Mouse (Mus musculus) intestine, embryonic 16.5 days (tissue): Measurements from ENCODE around the gene Zfhx3. TPM values are rescaled to one million over a fixed set of nuclear protein-coding genes. Genes with fewer than 3 reads are reported as not detected.

Experiments used
- ATAC-seq: fragments of 200-750 bp; cut with Nextera tagmentation; 2 replicates; pipeline ENCODE4 v1.8.0; 2017; ENCODE audit warnings: moderate TSS enrichment, moderate library complexity
- H3K27ac ChIP-seq: fragments of 300-500 bp; sonication (generic); 2 replicates; pipeline ENCODE4 v1.5.1; 2014; ENCODE audit warnings: mild to moderate bottlenecking, low read length
- H3K27me3 ChIP-seq: fragments of 300-500 bp; sonication (generic); replicated peaks from 2 replicates; pipeline ENCODE4 v1.6.1; 2014; ENCODE audit warnings: low read length, control low read depth, mixed read lengths; ENCODE audit not compliant: control insufficient read depth, insufficient read depth
- H3K36me3 ChIP-seq: fragments of 300-500 bp; sonication (generic); 2 replicates; pipeline ENCODE4 v1.6.1; 2014; ENCODE audit warnings: low read length, control low read depth; ENCODE audit not compliant: control insufficient read depth, insufficient read depth
- H3K4me1 ChIP-seq: fragments of 300-500 bp; sonication (generic); 2 replicates; pipeline ENCODE4 v1.6.1; 2014; ENCODE audit warnings: low read length, control low read depth, mixed read lengths; ENCODE audit not compliant: control insufficient read depth, insufficient read depth
- H3K4me2 ChIP-seq: fragments of 300-500 bp; sonication (generic); 2 replicates; pipeline ENCODE4 v1.6.1; 2014; ENCODE audit warnings: low read depth, low read length, control low read depth
- H3K4me3 ChIP-seq: fragments of 300-500 bp; sonication (generic); 2 replicates; pipeline ENCODE4 v1.5.1; 2014; ENCODE audit warnings: mild to moderate bottlenecking, low read length
- H3K9ac ChIP-seq: fragments of 300-500 bp; sonication (generic); 2 replicates; pipeline ENCODE4 v1.6.1; 2014; ENCODE audit warnings: low read depth, low read length
- H3K9me3 ChIP-seq: fragments of 300-500 bp; sonication (generic); 2 replicates; pipeline ENCODE4 v1.6.1; 2016; ENCODE audit warnings: low read length, control low read depth; ENCODE audit not compliant: control insufficient read depth
- WGBS: fragments of 180-500 bp; shearing (Covaris S2); extraction: QIAGEN DNeasy Blood & Tissue Kit; methylation state at CpG from one replicate; pipeline ENCODE4 v1.1.7; 2014; 5-methylcytosine and 5-hydroxymethylcytosine counted together
- polyA plus RNA-seq: library from polyadenylated mRNA; unstranded; fragments of >200 nt; fragmentation: Nextera tagmentation; extraction: Ambion mirVana; gene quantifications from 2 replicates; pipeline ENCODE4 v1.2.1, GENCODE M21; 2015

Zfhx3 gene
- polyA plus RNA-seq, 1 experiment from 2014 or later, result 6.1 TPM

DNA sequence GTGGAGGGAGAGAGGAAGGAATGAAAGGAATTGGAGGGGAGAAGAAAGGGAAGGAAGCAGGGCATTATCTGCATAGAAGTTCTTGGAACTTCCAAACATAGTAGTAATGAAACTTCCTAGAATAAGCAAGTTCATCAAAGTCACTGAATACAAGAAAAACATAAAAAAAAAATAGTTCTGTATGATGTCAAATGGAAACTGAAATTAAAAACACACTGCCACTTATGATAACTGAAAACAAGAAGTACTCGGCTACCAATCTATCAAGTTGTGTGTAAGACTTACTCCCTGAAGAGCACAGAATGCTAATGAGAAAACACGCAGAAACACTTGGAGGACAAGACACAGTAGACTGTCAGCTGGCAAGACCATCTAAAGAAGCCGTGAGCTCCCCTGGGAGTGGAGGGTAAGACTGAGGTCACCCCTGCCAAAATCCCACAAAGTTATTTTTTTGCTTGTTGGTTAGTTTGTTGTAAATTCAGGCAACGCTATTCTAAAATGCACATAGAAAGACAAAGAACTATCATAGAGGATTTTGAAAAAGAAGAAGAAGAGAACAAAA, 375.2 kb downstream of the Zfhx3 start:
- H3K36me3 ChIP-seq, result no peaks in the 10 kb centered on the region
- no peaks in the 10 kb centered on the region for H3K27me3 ChIP-seq
- ATAC-seq, result no peak
- no peak overlapping the region for H3K9ac ChIP-seq
- no peaks in the 10 kb centered on the region for H3K4me1 ChIP-seq
- H3K4me3 ChIP-seq, result no peak overlapping the region
- WGBS, result 80% methylated on average over 4 of the region's 4 CpGs
- no peak overlapping the region for H3K27ac ChIP-seq
- H3K9me3 ChIP-seq, result no peaks in the 10 kb centered on the region
- H3K4me2 ChIP-seq, result no peak overlapping the region

DNA sequence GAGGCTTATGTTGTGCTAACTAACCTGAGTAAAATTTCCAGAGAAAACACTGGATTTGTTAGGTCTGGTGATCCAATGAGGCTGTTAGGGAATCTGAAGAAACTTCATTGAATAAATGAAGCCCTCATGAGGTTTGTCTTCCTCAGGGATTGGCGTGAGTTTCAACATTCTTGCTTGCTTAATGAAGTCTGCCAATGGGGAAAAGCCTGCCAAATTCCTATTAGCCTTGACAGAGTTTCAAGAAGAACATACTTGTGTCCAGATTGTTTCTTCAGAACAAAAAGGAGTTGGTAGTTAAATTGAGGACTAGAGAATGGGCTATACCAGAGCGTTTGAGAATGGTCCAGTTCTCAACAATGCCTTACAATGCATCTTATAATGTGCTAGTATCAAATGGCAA, 385.3 kb downstream of the Zfhx3 start:
- H3K27ac ChIP-seq, result no peak overlapping the region
- ATAC-seq, result no peak
- H3K4me3 ChIP-seq, result no peak overlapping the region
- H3K36me3 ChIP-seq, result no peaks in the 10 kb centered on the region
- H3K9me3 ChIP-seq, result no peaks in the 10 kb centered on the region
- no peaks in the 10 kb centered on the region for H3K4me1 ChIP-seq
- no peak overlapping the region for H3K4me2 ChIP-seq
- no peaks in the 10 kb centered on the region for H3K27me3 ChIP-seq
- H3K9ac ChIP-seq, result no peak overlapping the region
- WGBS, result 78% methylated on average over 2 of the region's 2 CpGs

DNA sequence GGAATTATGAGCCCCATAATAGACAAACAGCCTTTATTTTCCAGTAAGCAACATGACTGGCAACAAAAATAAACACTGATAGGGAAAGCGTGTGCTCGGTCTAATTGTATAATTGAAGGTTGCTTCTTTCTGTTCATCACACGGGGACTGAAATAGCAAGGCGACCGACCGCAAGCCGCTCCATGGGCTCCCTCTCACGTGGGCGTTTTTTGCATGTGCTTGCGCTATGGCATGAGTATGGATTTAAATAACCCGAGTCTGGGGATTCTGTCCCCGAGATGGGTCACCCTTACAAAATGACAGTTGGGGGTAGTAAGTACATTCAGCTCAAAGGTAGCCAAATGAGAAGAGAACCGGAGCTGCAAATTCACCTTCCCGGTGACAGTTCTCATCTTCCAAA, 405.9 kb downstream of the Zfhx3 start:
- H3K27me3 ChIP-seq, result no peaks in the 10 kb centered on the region
- H3K27ac ChIP-seq, result no peak overlapping the region
- no peak for ATAC-seq
- H3K4me2 ChIP-seq, result no peak overlapping the region
- no peaks in the 10 kb centered on the region for H3K36me3 ChIP-seq
- H3K4me1 ChIP-seq, result no peaks in the 10 kb centered on the region
- no peaks in the 10 kb centered on the region for H3K9me3 ChIP-seq
- no peak overlapping the region for H3K9ac ChIP-seq
- WGBS, result 84% methylated on average over 14 of the region's 14 CpGs
- no peak overlapping the region for H3K4me3 ChIP-seq

DNA sequence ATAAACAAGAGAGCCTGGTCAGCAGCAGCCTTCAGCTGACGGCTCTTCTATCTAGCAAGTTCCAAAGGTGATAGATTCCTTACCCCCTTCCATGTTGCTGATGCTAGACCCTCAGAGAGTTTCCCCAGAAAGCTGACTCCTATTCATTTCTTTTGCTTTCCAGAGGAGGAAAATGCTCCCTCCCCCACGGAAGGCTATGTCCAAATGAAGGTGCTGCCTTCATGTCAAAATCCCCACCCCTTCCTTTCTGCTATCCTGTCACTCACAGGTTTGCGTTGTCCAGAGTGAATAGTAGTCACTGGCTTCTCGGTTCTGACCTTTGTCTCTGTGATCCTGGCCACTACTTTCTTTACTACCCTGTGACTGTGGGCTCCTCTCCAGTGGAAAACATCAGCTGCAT, 406.3 kb downstream of the Zfhx3 start:
- no peaks in the 10 kb centered on the region for H3K9me3 ChIP-seq
- ATAC-seq, result no peak
- WGBS, result 53% methylated on average over 4 of the region's 4 CpGs

DNA sequence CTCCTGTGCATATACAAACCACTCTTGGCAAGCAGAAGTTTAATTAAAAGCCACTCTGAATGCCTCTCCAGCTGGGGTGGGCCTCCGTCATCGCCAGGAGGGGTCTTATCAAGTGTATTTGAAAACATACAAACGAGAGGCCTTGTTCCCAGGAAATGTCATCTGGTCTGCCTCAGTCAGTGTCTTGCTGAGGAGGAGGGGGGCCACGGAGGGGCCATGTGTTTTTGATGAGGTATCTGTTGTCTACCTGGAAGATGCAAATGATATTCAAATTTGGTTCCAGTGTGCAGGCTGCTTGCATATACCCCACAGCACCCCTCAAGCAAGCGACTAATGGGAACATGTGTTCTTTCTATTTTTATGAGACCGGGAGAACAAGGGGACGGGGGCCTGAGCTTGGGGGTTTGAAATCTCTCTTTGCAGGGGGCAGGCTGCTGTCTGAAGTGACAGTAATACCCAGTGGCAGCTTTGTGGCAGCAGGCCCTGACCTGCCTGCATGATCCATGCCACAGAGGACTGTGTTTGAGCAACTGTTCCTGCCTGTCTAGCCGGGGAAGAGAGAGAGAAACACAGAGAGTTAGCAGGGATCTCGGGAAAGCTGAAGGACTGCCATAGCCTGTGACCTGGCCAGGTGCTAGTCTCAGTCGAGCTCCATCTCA, 412.8 kb downstream of the Zfhx3 start:
- H3K4me2 ChIP-seq, result no peak overlapping the region
- no peaks in the 10 kb centered on the region for H3K36me3 ChIP-seq
- no peaks in the 10 kb centered on the region for H3K9me3 ChIP-seq
- H3K4me1 ChIP-seq, result no peaks in the 10 kb centered on the region
- no peak overlapping the region for H3K27ac ChIP-seq
- H3K9ac ChIP-seq, result no peak overlapping the region
- H3K4me3 ChIP-seq, result no peak overlapping the region
- no peak for ATAC-seq
- H3K27me3 ChIP-seq, result no peaks in the 10 kb centered on the region
- 54% methylated on average over 10 of the region's 10 CpGs for WGBS

More for the DNA sequence above, 406.3 kb downstream of the Zfhx3 start:
- Histone ChIP-seq H3K9ac (no peak overlapping the region), H3K27me3 (no peaks in the 10 kb centered on the region), H3K4me3 (no peak overlapping the region), H3K36me3 (no peaks in the 10 kb centered on the region), H3K27ac (no peak overlapping the region), H3K4me2 (no peak overlapping the region), H3K4me1 (no peaks in the 10 kb centered on the region)

DNA sequence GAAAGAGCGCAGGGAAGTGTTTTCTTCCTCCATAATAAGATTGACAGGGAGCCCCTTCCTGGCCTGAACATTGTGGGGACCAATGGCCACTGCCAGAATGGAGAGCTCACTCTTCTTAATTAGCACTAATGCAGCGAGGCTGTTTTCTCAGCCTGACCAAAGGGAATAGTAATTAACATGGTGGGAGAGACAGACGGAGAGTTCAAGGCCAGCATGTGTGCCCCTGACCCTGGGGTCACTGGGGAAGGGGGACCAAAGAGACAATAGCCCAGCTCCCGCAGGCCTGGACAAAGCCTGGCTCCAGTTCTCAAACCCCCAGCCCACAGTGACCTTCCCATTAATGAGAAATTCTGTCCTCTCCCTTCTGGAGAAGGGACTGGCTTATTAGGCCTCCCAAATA, 419.0 kb downstream of the Zfhx3 start:
- no peak overlapping the region for H3K4me3 ChIP-seq
- no peak overlapping the region for H3K27ac ChIP-seq
- no peaks in the 10 kb centered on the region for H3K9me3 ChIP-seq
- no peak overlapping the region for H3K9ac ChIP-seq
- ATAC-seq, result no peak
- no peaks in the 10 kb centered on the region for H3K36me3 ChIP-seq
- WGBS, result 70% methylated on average over 4 of the region's 4 CpGs
- no peaks in the 10 kb centered on the region for H3K4me1 ChIP-seq
- H3K27me3 ChIP-seq, result no peaks in the 10 kb centered on the region
- H3K4me2 ChIP-seq, result no peak overlapping the region

DNA sequence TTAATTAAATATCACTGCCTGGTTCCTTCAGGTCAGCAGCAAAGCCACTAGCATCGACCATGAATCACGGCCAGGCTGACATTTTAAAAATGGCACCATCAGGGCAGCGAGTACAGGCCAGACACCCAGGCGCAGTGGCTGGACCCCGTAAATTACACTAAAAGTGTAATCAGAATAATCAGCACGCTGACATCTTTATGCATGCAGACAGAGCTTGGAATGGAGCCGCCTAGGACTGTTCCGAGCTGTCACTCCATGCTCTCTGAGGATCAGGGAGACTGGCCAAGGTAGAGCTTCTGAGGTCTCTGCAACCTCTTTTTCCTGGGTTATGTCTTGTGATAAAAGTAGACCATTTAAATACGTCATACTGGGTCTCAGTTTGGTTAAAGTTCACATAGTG, 420.0 kb downstream of the Zfhx3 start:
- Histone ChIP-seq H3K36me3 (no peaks in the 10 kb centered on the region), H3K27me3 (no peaks in the 10 kb centered on the region), H3K4me1 (no peaks in the 10 kb centered on the region), H3K9ac (no peak overlapping the region), H3K4me2 (no peak overlapping the region), H3K27ac (no peak overlapping the region), H3K9me3 (no peaks in the 10 kb centered on the region), H3K4me3 (no peak overlapping the region)
- WGBS, result 67% methylated on average over 9 of the region's 9 CpGs
- no peak for ATAC-seq

DNA sequence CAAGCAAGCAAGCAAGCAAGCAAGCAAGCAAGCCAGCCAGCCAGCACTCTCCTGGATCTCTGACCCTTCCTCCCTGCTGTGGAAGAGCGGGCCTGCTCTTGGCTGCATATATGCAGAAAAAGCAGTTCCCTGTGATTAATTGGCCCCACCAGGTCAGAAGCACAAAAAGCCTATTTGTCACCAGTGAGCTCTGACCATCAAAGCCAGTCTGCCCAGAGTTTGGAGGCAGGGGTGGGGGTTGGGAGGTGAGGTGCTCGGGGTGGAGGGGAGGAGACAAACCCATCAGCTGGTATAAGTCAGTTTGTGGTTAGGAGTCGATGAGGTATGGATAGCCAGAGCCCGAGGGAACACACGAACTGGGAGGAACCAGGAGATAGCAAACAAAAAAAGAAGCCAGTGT, 421.0 kb downstream of the Zfhx3 start:
- ATAC-seq, result no peak
- Histone ChIP-seq H3K27ac (no peak overlapping the region), H3K4me2 (no peak overlapping the region)

DNA sequence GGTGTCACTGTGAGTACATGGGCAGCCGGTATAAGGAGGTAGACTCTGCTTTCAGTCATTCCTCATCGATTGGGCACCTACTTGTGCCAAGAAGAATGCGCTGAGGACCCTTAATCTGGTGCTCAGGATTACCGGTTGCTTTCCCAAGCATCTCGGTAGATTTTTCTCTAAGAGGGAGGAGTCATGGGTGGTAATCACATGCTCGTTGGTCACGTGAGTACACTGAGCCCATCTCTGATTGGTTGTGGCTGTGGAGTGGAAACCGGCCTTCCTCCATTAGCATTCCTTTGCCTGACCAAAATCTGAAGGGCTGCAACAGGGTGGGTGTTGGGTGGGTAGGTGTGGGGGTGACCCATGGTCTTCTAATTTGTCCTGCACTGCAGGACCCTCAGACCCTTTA, 421.4 kb downstream of the Zfhx3 start:
- H3K4me1 ChIP-seq, result no peaks in the 10 kb centered on the region
- H3K4me2 ChIP-seq, result no peak overlapping the region
- no peaks in the 10 kb centered on the region for H3K27me3 ChIP-seq
- no peak for ATAC-seq
- H3K27ac ChIP-seq, result no peak overlapping the region
- no peak overlapping the region for H3K4me3 ChIP-seq
- 71% methylated on average over 8 of the region's 8 CpGs for WGBS
- H3K9ac ChIP-seq, result no peak overlapping the region
- no peaks in the 10 kb centered on the region for H3K9me3 ChIP-seq
- H3K36me3 ChIP-seq, result no peaks in the 10 kb centered on the region

More for the DNA sequence above, 421.0 kb downstream of the Zfhx3 start:
- Histone ChIP-seq H3K27me3 (no peaks in the 10 kb centered on the region), H3K9ac (no peak overlapping the region), H3K4me1 (no peaks in the 10 kb centered on the region), H3K4me3 (no peak overlapping the region), H3K9me3 (no peaks in the 10 kb centered on the region), H3K36me3 (no peaks in the 10 kb centered on the region)
- 19% methylated on average over 5 of the region's 5 CpGs for WGBS

DNA sequence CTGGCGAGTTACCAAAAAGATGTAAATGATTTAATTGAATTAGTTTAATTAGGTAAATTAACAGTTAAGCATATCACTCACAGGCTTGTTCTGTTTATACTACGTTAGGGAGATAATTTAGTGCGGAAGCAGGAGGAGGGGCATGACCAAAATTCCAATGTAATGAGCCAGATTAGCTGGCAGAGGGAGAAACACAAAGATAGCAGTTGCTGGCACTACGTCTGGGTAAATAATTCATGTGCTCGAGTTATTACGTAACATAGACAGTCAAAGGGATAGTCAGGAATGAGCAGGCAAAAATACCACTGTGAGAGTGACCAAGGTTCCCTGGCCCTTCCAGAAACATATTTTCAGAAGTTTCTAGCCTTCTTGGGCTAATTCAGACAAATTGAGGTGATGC, 426.6 kb downstream of the Zfhx3 start:
- Histone ChIP-seq H3K27me3 (no peaks in the 10 kb centered on the region), H3K27ac (no peak overlapping the region), H3K4me2 (no peak overlapping the region), H3K36me3 (no peaks in the 10 kb centered on the region), H3K4me1 (peaks cover 5% of the 10 kb centered on the region; the same call in 1 of the 2 replicates), H3K9me3 (no peaks in the 10 kb centered on the region), H3K9ac (no peak overlapping the region), H3K4me3 (no peak overlapping the region)
- no peak for ATAC-seq
- 14% methylated on average over 6 of the region's 6 CpGs for WGBS
